In genomic region chr8:10307345-10307744, GRCm38 (mm10) we compare ENCODE assay signal across 23 mouse cellular contexts.
A peak's percentile ranks its signal among the peaks of the same experiment; 100 is the strongest.
DNase-seq lines count a peak whose midpoint lies in the region; ATAC-seq lines count a peak whose summit lies in the region.
"Had no signal": no experiment of that assay in that cellular context is flagged by ENCODE, and none has a peak within 500 bp of the region (broad histone marks: within the 10 kb centered on the region; RNA-seq: fewer than 3 reads in every experiment).

No protein-coding gene starts in this region.

- peak; percentile 43; the same call in 1 of the 2 replicates for ATAC-seq in kidney, embryonic 15.5 days (replicated peaks; ENCODE audit: low FRiP score)
- peak; percentile 52; the same call in 1 of the 2 replicates for ATAC-seq in neural tube, embryonic 13.5 days (ENCODE audit: low read depth)
- ATAC-seq: activated CD4-positive, CD25-positive, alpha-beta regulatory T cell, adult 4 months; hindbrain, embryonic 16.5 days had no signal

- peak; percentile 10 for DNase-seq in embryo, embryonic 10.5 days (ENCODE audit: low spot score)
- no peak for DNase-seq in embryo, embryonic 9.5 days (ENCODE audit: extremely low spot score)
- no peak for DNase-seq in kidney, postnatal 4 days
- DNase-seq in neural tube, embryonic 10.5 days (ENCODE audit: extremely low spot score, low spot score) = no peak
- no peak for DNase-seq in layer of hippocampus, postnatal 10 days (ENCODE audit: low spot score in 2 of 2)
- DNase-seq: adrenal gland, adult 8-10 months; adrenal gland, postnatal 25 days; cerebellum, adult 11-12 months; cerebellum, adult 8-10 months; cerebellum, postnatal 36 days; forebrain, postnatal 0 days; gastrocnemius, adult 2 months; gastrocnemius, postnatal 14 days; heart, postnatal 14 days; heart, postnatal 4 days had no signal

- H3K27me3 ChIP-seq in kidney, embryonic 15.5 days = no peaks in the 10 kb centered on the region; the same call in 1 of the 2 replicates
- no peaks in the 10 kb centered on the region for H3K27me3 ChIP-seq in neural tube, embryonic 13.5 days
- H3K27me3 ChIP-seq: embryonic facial prominence, embryonic 12.5 days; embryonic facial prominence, embryonic 15.5 days; heart, embryonic 13.5 days; hindbrain, embryonic 12.5 days had no signal

- H3K9me3 ChIP-seq in kidney, embryonic 15.5 days (replicated peaks) = no peaks in the 10 kb centered on the region
- no peaks in the 10 kb centered on the region for H3K9me3 ChIP-seq in neural tube, embryonic 13.5 days
- H3K9me3 ChIP-seq: embryonic facial prominence, embryonic 12.5 days; embryonic facial prominence, embryonic 15.5 days; heart, embryonic 13.5 days; hindbrain, embryonic 12.5 days had no signal

- no peak overlapping the region for H3K27ac ChIP-seq in kidney, embryonic 15.5 days
- no peak overlapping the region for H3K27ac ChIP-seq in neural tube, embryonic 13.5 days (replicated peaks)
- H3K27ac ChIP-seq: embryonic facial prominence, embryonic 12.5 days; embryonic facial prominence, embryonic 15.5 days; gastrocnemius, adult 2 months; heart, embryonic 13.5 days had no signal

- peaks cover 9% of the 10 kb centered on the region; the same call in 1 of the 2 replicates for H3K4me1 ChIP-seq in kidney, embryonic 15.5 days
- peaks cover 41% of the 10 kb centered on the region for H3K4me1 ChIP-seq in neural tube, embryonic 13.5 days (replicated peaks)
- H3K4me1 ChIP-seq: embryonic facial prominence, embryonic 12.5 days had no signal

- H3K9ac ChIP-seq in kidney, embryonic 15.5 days = no peak overlapping the region
- no peak overlapping the region for H3K9ac ChIP-seq in neural tube, embryonic 13.5 days
- H3K9ac ChIP-seq: embryonic facial prominence, embryonic 12.5 days; embryonic facial prominence, embryonic 15.5 days; forebrain, postnatal 0 days; heart, embryonic 13.5 days; hindbrain, embryonic 12.5 days had no signal

- no peak overlapping the region for H3K4me3 ChIP-seq in kidney, embryonic 15.5 days (replicated peaks)
- no peak overlapping the region for H3K4me3 ChIP-seq in neural tube, embryonic 13.5 days
- H3K4me3 ChIP-seq: embryonic facial prominence, embryonic 12.5 days; embryonic facial prominence, embryonic 15.5 days; gastrocnemius, adult 2 months; heart, embryonic 13.5 days; hindbrain, embryonic 12.5 days had no signal

- H3K36me3 ChIP-seq in kidney, embryonic 15.5 days = no peaks in the 10 kb centered on the region
- H3K36me3 ChIP-seq in neural tube, embryonic 13.5 days = no peaks in the 10 kb centered on the region
- H3K36me3 ChIP-seq: embryonic facial prominence, embryonic 12.5 days; embryonic facial prominence, embryonic 15.5 days; heart, embryonic 13.5 days; hindbrain, embryonic 12.5 days had no signal

- WGBS in kidney, embryonic 15.5 days = 19% methylated on average over 6 of the region's 6 CpGs
- WGBS in neural tube, embryonic 13.5 days = 49% methylated on average over 6 of the region's 6 CpGs

- H3K4me2 ChIP-seq in kidney, embryonic 15.5 days = no peak overlapping the region
- H3K4me2 ChIP-seq in neural tube, embryonic 13.5 days = no peak overlapping the region
- H3K4me2 ChIP-seq: embryonic facial prominence, embryonic 12.5 days; embryonic facial prominence, embryonic 15.5 days; heart, embryonic 13.5 days; hindbrain, embryonic 12.5 days had no signal
